Mouse (Mus musculus) hindbrain, postnatal 0 days (tissue): ENCODE data around the gene Tmem176a. TPM values are rescaled to one million over a fixed set of nuclear protein-coding genes. Genes with fewer than 3 reads are reported as not detected.
A peak's percentile ranks its signal among the peaks of the same experiment; 100 is the strongest.

ENCODE experiments used
- ATAC-seq: fragments of 200-750 bp; cut with Nextera tagmentation; 2 replicates; pipeline ENCODE4 v1.8.0; 2017; ENCODE audit warnings: mild to moderate bottlenecking, moderate TSS enrichment, moderate library complexity
- DNase-seq: peaks from one replicate; pipeline ENCODE4 v3.0.0-alpha.2; 2015; ENCODE audit warnings: low spot score
- H3K27ac ChIP-seq: fragments of 300-500 bp; sonication (generic); 2 replicates; pipeline ENCODE4 v1.5.1; 2014; ENCODE audit warnings: mild to moderate bottlenecking
- H3K27me3 ChIP-seq: fragments of 300-500 bp; sonication (generic); 2 replicates; pipeline ENCODE4 v1.6.1; 2014; ENCODE audit warnings: low read length, mixed read lengths; ENCODE audit not compliant: insufficient read depth
- H3K36me3 ChIP-seq: fragments of 300-500 bp; sonication (generic); 2 replicates; pipeline ENCODE4 v1.6.1; 2014; ENCODE audit warnings: low read length, mixed read lengths; ENCODE audit not compliant: insufficient read depth
- H3K4me1 ChIP-seq: fragments of 300-500 bp; sonication (generic); 2 replicates; pipeline ENCODE4 v1.6.1; 2014; ENCODE audit warnings: antibody characterized with exemption, low read length, mixed read lengths; ENCODE audit not compliant: insufficient read depth
- H3K4me2 ChIP-seq: fragments of 300-500 bp; sonication (generic); 2 replicates; pipeline ENCODE4 v1.6.1; 2014; ENCODE audit warnings: low read depth, mild to moderate bottlenecking, low read length, moderate library complexity, mixed read lengths
- H3K4me3 ChIP-seq: fragments of 300-500 bp; sonication (generic); 2 replicates; pipeline ENCODE4 v1.5.1; 2014; ENCODE audit warnings: low read length
- H3K9ac ChIP-seq: fragments of 300-500 bp; sonication (generic); replicated peaks from 2 replicates; pipeline ENCODE4 v1.6.1; 2014; ENCODE audit warnings: mild to moderate bottlenecking, low read length, moderate library complexity, mixed read lengths
- H3K9me3 ChIP-seq: fragments of 300-500 bp; sonication (generic); 2 replicates; pipeline ENCODE4 v1.6.1; 2016; ENCODE audit warnings: low read length, mixed read lengths
- CTCF ChIP-seq: IDR thresholded peaks from 2 replicates; pipeline ENCODE4 v1.5.1; 2016; ENCODE audit warnings: antibody characterized with exemption, control low read depth, low read depth
- WGBS: fragments of 180-500 bp; shearing (Covaris S2); extraction: QIAGEN DNeasy Blood & Tissue Kit; methylation state at CpG from one replicate; pipeline ENCODE4 v1.1.7; 2014; 5-methylcytosine and 5-hydroxymethylcytosine counted together
- polyA plus RNA-seq: library from polyadenylated mRNA; unstranded; fragments of >200 nt; fragmentation: Nextera tagmentation; extraction: Ambion mirVana; gene quantifications from 2 replicates; pipeline ENCODE4 v1.2.1, GENCODE M21; 2015
- total RNA-seq: library from RNA; depleted of rRNA; stranded (reverse); fragments of >200 nt; gene quantifications from 2 replicates; pipeline ENCODE4 v1.2.3, GENCODE M21; 2014

The Tmem176a gene
- total and polyA plus RNA-seq, 2 experiments from 2014 or later, result 27.2 to 40.1 TPM

DNA sequence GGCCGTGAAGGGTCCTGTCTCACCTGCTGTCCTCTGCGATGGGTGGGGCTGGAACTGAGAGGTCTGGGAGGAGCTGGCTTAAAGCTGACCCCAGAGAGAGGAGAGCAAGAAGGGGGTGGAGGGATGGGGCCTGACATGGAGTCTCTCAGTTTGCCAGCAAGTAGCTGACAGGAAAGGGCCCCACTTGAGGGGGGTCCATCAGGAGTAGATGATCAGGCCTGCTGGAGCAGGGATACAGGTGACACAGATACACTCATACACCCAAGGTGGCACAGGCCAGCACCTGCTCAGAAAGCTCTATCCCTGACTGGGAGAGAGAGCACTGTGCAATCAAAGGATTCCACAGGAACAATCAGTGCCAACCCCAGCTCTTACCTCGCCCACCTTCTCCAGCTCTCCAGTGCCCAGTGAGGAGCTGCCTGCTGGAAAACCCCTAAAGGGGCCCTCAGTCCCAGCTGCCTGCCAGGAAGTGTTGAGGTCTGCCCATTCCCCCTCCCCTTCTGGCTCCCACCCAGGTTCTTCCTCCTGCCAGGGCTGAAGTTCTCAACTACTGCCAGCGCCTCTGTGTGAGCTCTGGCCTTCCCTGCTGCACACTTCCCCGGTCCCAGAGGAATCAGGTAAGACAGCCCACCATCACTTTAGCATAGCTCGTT, 380 bp downstream of the Tmem176a start, which contains the start of gene Tmem176b:
Gene Tmem176b (minus strand): TSS at position 524 of the 653 bp plus-strand sequence.
- Histone ChIP-seq H3K36me3 (no peaks in the 10 kb centered on the region), H3K4me2 (peak within 1 kb of the TSS; percentile 62), H3K27me3 (no peaks in the 10 kb centered on the region), H3K27ac (peak within 1 kb of the TSS; percentile 85), H3K4me3 (peak within 1 kb of the TSS; percentile 34), H3K9ac (peak within 1 kb of the TSS; percentile 51), H3K9me3 (no peaks in the 10 kb centered on the region), H3K4me1 (peaks cover 11% of the 10 kb centered on the region)
- DNase-seq (peak; percentile 95), ATAC-seq (peak; percentile 94)
- 9% methylated on average over 6 of the region's 6 CpGs for WGBS
- no peak for TF ChIP-seq CTCF

DNA sequence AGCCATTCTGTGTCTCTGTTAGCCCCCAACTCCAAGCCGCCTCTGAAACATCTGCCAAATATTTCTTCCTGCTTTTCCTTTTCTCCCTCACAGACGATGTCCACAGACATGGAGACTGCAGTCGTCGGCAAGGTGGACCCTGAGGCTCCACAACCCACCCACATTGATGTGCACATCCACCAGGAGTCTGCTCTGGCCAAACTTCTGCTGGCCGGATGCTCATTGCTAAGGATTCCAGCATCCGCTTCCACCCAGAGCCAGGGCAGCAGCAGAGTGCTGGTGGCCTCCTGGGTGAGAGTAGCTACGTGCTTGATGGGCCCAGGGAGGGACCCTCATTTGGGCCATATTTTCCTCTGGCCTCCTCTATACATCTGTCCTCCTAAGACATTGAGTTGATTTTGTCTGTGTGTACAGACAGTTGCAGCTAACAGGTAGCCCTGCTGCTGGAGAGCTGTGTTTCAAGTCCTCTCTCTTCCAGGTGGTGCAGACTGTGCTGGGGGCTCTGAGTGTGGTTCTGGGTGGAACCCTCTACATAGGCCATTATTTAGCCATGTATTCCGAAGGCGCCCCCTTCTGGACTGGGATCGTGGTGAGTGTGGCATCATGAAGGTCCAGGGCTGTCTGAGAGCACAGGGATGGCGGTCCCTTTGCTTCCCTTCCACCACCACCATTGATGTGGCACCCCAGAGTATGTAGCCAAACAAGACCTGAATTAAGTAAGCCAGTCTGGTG, 1.6 kb downstream of the Tmem176a start:
- H3K9ac ChIP-seq, result no peak overlapping the region
- 54% methylated on average over 11 of the region's 11 CpGs for WGBS
- H3K4me1 ChIP-seq, result peaks cover 11% of the 10 kb centered on the region
- H3K4me3 ChIP-seq, result no peak overlapping the region
- no peaks in the 10 kb centered on the region for H3K27me3 ChIP-seq
- H3K27ac ChIP-seq, result no peak overlapping the region; the same call in 1 of the 2 replicates
- H3K9me3 ChIP-seq, result no peaks in the 10 kb centered on the region
- ATAC-seq, result no peak
- H3K4me2 ChIP-seq, result peak overlapping the region; percentile 62; the same call in 1 of the 2 replicates
- no peak for DNase-seq
- peak; percentile 27 for TF ChIP-seq CTCF
- no peaks in the 10 kb centered on the region for H3K36me3 ChIP-seq

DNA sequence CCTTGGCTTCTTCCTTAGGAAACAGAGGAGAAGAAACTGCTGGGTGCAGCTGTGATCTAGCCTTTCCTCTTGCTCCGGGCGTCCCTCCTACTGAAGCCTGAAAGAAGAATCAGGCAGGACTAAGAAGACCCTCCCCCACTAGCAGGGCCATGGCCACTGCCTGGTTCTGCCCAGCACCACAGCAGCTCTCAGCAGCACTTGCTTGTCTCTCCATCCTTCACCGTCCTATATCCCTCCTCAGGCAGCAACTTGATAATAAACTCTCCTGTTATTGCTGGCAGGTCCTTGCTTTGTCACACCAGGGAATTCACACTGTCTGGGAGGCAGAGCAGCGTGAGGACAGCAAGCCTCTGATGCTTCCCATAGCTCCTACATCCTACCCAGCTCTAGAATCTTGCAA, 4.4 kb downstream of the Tmem176a start:
- 66% methylated on average over 4 of the region's 4 CpGs for WGBS
- TF ChIP-seq CTCF, result no peak
- ATAC-seq, result no peak
- Histone ChIP-seq H3K36me3 (no peaks in the 10 kb centered on the region), H3K9me3 (no peaks in the 10 kb centered on the region), H3K27ac (no peak overlapping the region), H3K4me3 (no peak overlapping the region), H3K4me2 (no peak overlapping the region), H3K4me1 (peaks cover 9% of the 10 kb centered on the region), H3K27me3 (no peaks in the 10 kb centered on the region), H3K9ac (no peak overlapping the region)
- DNase-seq, result no peak

DNA sequence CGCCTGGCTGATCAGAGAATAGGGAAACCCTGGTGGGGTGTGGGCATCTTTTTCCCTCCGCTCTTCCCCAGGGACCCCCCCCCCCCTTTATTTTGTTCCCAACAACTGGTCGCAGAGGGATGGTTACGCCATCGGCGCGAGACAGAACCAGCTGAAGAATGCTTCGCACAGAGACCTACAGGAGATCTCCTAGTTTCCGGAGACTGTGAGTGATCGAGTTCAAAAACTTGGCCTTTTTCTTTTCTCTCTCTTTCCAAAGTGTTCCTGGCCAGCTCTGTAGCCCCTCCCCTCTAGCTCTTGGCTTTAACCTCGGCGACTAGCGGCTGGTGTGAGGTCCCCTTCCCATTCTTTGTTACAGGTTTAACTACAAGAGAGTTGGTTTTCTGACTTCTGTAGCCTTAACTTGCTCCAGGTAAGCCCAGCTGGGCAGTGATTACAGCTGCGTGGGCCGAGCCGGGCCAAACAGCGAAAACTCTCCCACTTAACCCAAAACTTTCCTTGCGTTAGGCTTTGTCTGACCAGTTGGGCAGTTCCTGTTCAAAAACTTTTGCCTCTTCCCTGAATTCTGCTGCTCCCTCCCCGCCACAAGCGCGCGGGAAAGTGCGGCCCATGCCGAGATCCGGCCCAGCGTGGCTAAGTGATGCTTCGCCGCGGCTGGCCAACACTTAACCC, 11.2 kb downstream of the Tmem176a start:
- H3K4me3 ChIP-seq, result peak overlapping the region; percentile 27
- peak overlapping the region; percentile 67; the same call in 1 of the 2 replicates for H3K27ac ChIP-seq
- DNase-seq, result peak; percentile 54
- no peaks in the 10 kb centered on the region for H3K36me3 ChIP-seq
- no peaks in the 10 kb centered on the region for H3K27me3 ChIP-seq
- H3K9me3 ChIP-seq, result no peaks in the 10 kb centered on the region
- peak; percentile 70 for ATAC-seq
- no peak overlapping the region; the same call in 1 of the 2 replicates for H3K9ac ChIP-seq
- 0% methylated on average over 26 of the region's 29 CpGs for WGBS
- H3K4me2 ChIP-seq, result peak overlapping the region; percentile 57
- TF ChIP-seq CTCF, result no peak
- H3K4me1 ChIP-seq, result no peaks in the 10 kb centered on the region

DNA sequence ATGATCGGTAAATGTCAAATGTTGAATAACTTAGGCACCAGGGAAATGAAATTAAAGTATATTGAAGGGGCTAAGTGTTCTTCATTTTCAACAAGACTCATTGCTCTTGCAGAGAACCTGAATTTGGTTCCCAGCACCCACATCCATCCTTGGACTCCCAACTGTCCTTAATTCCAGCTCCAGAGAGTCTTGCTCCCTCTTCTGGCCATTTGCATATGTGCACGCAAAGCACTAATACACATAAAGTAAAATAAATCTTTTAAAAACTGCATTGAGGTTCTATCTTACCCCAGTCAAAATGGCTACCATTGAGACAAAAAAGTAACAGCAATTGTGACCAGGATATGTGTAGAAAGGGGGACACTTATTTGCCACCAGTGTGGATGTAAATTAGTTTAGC, 13.4 kb downstream of the Tmem176a start:
- no peak overlapping the region for H3K4me3 ChIP-seq
- no peak overlapping the region for H3K9ac ChIP-seq
- no peaks in the 10 kb centered on the region for H3K4me1 ChIP-seq
- H3K4me2 ChIP-seq, result no peak overlapping the region
- peak; percentile 18; the same call in 1 of the 2 replicates for TF ChIP-seq CTCF
- no peak for ATAC-seq
- 99% methylated on average over 2 of the region's 2 CpGs for WGBS
- H3K27me3 ChIP-seq, result no peaks in the 10 kb centered on the region
- no peak overlapping the region for H3K27ac ChIP-seq
- no peaks in the 10 kb centered on the region for H3K36me3 ChIP-seq
- DNase-seq, result no peak
- no peaks in the 10 kb centered on the region for H3K9me3 ChIP-seq

DNA sequence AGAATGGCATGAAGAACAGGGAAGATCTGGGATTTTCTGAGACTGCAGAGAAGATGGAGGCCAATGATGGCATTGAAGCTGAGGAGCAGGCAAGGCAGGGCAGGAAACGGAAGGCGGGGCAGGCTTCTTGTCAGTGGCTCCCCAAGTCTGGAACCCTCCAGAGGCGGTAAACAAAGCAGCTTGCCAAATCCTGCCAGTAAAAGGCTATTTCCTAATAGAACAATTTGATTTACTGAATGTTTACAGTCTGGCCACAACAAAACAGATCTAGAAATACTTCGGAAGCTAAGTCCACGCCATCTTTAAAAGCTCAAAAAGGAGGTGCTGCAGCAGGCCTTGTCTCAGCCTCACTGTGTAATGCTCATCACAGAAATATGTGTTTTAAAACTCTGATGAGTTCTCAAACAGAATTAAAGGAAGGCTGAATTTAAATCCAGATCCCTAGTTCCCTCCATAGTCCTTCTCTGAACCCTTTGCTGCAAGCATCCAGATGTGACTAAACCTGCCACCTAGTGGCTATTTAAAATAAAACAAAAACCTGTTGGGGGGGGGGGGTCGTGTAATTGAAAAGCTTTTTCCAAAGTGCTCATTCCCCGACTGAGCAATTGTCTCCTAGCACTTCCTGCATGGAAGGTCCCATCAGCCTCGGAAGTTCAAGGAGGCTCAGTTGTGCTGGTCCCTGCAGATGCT, 17.0 kb downstream of the Tmem176a start:
- DNase-seq (peak; percentile 48), ATAC-seq (no peak)
- TF ChIP-seq CTCF, result peak; percentile 57
- Histone ChIP-seq H3K9ac (no peak overlapping the region), H3K4me1 (no peaks in the 10 kb centered on the region), H3K9me3 (no peaks in the 10 kb centered on the region), H3K27ac (no peak overlapping the region), H3K4me2 (no peak overlapping the region), H3K36me3 (no peaks in the 10 kb centered on the region), H3K27me3 (no peaks in the 10 kb centered on the region), H3K4me3 (no peak overlapping the region)
- WGBS, result 56% methylated on average over 8 of the region's 8 CpGs
